Mouse (Mus musculus) forebrain, embryonic 13.5 days (tissue): ENCODE measurements around the gene Parn. TPM values are rescaled to one million over a fixed set of nuclear protein-coding genes. Genes with fewer than 3 reads are reported as not detected.

Source experiments
- ATAC-seq: fragments of 200-750 bp; cut with Nextera tagmentation; 2 replicates; pipeline ENCODE4 v1.8.0; 2017
- H3K27ac ChIP-seq: fragments of 300-500 bp; sonication (generic); 2 replicates; pipeline ENCODE4 v1.5.1; 2015; ENCODE audit warnings: inconsistent platforms, mild to moderate bottlenecking, moderate library complexity
- H3K27me3 ChIP-seq: fragments of 300-500 bp; sonication (generic); 2 replicates; pipeline ENCODE4 v1.6.1; 2015; ENCODE audit warnings: mild to moderate bottlenecking, inconsistent platforms
- H3K36me3 ChIP-seq: fragments of 300-500 bp; sonication (generic); 2 replicates; pipeline ENCODE4 v1.6.1; 2015; ENCODE audit warnings: mild to moderate bottlenecking, inconsistent platforms; ENCODE audit not compliant: poor library complexity, severe bottlenecking
- H3K4me1 ChIP-seq: fragments of 300-500 bp; sonication (generic); 2 replicates; pipeline ENCODE4 v1.6.1; 2015; ENCODE audit warnings: inconsistent platforms
- H3K4me2 ChIP-seq: fragments of 300-500 bp; sonication (generic); 2 replicates; pipeline ENCODE4 v1.6.1; 2015; ENCODE audit warnings: inconsistent platforms, mild to moderate bottlenecking, moderate library complexity
- H3K4me3 ChIP-seq: fragments of 300-500 bp; sonication (generic); 2 replicates; pipeline ENCODE4 v1.5.1; 2015; ENCODE audit warnings: mild to moderate bottlenecking, inconsistent platforms
- H3K9ac ChIP-seq: fragments of 300-500 bp; sonication (generic); 2 replicates; pipeline ENCODE4 v1.6.1; 2015; ENCODE audit warnings: mild to moderate bottlenecking, inconsistent platforms
- H3K9me3 ChIP-seq: fragments of 300-500 bp; sonication (generic); replicated peaks from 2 replicates; pipeline ENCODE4 v1.6.1; 2016; ENCODE audit warnings: inconsistent platforms
- WGBS: fragments of 180-500 bp; shearing (Covaris S2); methylation state at CpG from one replicate; pipeline ENCODE4 v1.1.7; 2015; 5-methylcytosine and 5-hydroxymethylcytosine counted together
- polyA plus RNA-seq: library from polyadenylated mRNA; unstranded; fragments of >200 nt; fragmentation: Nextera tagmentation; extraction: Ambion mirVana; gene quantifications from 2 replicates; pipeline ENCODE4 v1.2.1, GENCODE M21; 2015

Parn gene
- polyA plus RNA-seq, 1 experiment from 2014 or later: 39.5 TPM

- no peak overlapping the region for H3K27ac ChIP-seq
- WGBS: 91% methylated on average over 3 of the region's 3 CpGs
- H3K4me1 ChIP-seq: no peaks in the 10 kb centered on the region
- H3K9ac ChIP-seq: no peak overlapping the region
- H3K9me3 ChIP-seq: no peaks in the 10 kb centered on the region
- ATAC-seq: no peak
- H3K4me2 ChIP-seq: no peak overlapping the region
- no peak overlapping the region for H3K4me3 ChIP-seq
- no peaks in the 10 kb centered on the region for H3K27me3 ChIP-seq
- peaks cover 12% of the 10 kb centered on the region for H3K36me3 ChIP-seq
Observed at GRCm38 (mm10) chr16:13580784-13581183, 87.2 kb downstream of the Parn start.

- Histone ChIP-seq H3K4me2 (no peak overlapping the region), H3K4me3 (no peak overlapping the region), H3K9me3 (no peaks in the 10 kb centered on the region), H3K4me1 (no peaks in the 10 kb centered on the region), H3K9ac (no peak overlapping the region), H3K36me3 (peaks cover 10% of the 10 kb centered on the region), H3K27ac (no peak overlapping the region), H3K27me3 (no peaks in the 10 kb centered on the region)
- no peak for ATAC-seq
- WGBS: 67% methylated on average over 1 of the region's 1 CpGs
Observed at GRCm38 (mm10) chr16:13580016-13580415, 88.0 kb downstream of the Parn start.

- no peaks in the 10 kb centered on the region for H3K27me3 ChIP-seq
- H3K4me1 ChIP-seq: no peaks in the 10 kb centered on the region
- no peak overlapping the region for H3K4me2 ChIP-seq
- 81% methylated on average over 4 of the region's 4 CpGs for WGBS
- H3K36me3 ChIP-seq: no peaks in the 10 kb centered on the region
- ATAC-seq: no peak
- no peak overlapping the region for H3K4me3 ChIP-seq
- H3K27ac ChIP-seq: no peak overlapping the region
- no peak overlapping the region for H3K9ac ChIP-seq
- H3K9me3 ChIP-seq: no peaks in the 10 kb centered on the region
Observed at GRCm38 (mm10) chr16:13575306-13575705, 92.7 kb downstream of the Parn start.

- Histone ChIP-seq H3K9ac (no peak overlapping the region), H3K36me3 (no peaks in the 10 kb centered on the region), H3K9me3 (no peaks in the 10 kb centered on the region), H3K27ac (no peak overlapping the region), H3K27me3 (no peaks in the 10 kb centered on the region), H3K4me3 (no peak overlapping the region), H3K4me1 (no peaks in the 10 kb centered on the region), H3K4me2 (no peak overlapping the region)
- 95% methylated on average over 2 of the region's 2 CpGs for WGBS
- no peak for ATAC-seq
Observed at GRCm38 (mm10) chr16:13568280-13568679, 99.7 kb downstream of the Parn start.

- H3K27ac ChIP-seq: no peak overlapping the region
- H3K9me3 ChIP-seq: no peaks in the 10 kb centered on the region
Observed at GRCm38 (mm10) chr16:13567614-13568013, 100.4 kb downstream of the Parn start.

GRCm38 (mm10) chr16:13566351-13566750 lies 101.6 kb downstream of the Parn start:
- H3K4me3 ChIP-seq: no peak overlapping the region
- H3K4me1 ChIP-seq: no peaks in the 10 kb centered on the region
- H3K9me3 ChIP-seq: no peaks in the 10 kb centered on the region
- H3K9ac ChIP-seq: no peak overlapping the region
- ATAC-seq: no peak
- H3K27ac ChIP-seq: no peak overlapping the region
- no peaks in the 10 kb centered on the region for H3K36me3 ChIP-seq
- no peak overlapping the region for H3K4me2 ChIP-seq
- no peaks in the 10 kb centered on the region for H3K27me3 ChIP-seq
- WGBS: 78% methylated on average over 6 of the region's 6 CpGs

More at GRCm38 (mm10) chr16:13567614-13568013, 100.4 kb downstream of the Parn start:
- no peaks in the 10 kb centered on the region for H3K36me3 ChIP-seq
- ATAC-seq: no peak
- H3K4me3 ChIP-seq: no peak overlapping the region
- whole genome bisulfite sequencing: 89% methylated on average over 1 of the region's 1 CpGs
- H3K27me3 ChIP-seq: no peaks in the 10 kb centered on the region
- no peaks in the 10 kb centered on the region for H3K4me1 ChIP-seq
- no peak overlapping the region for H3K9ac ChIP-seq
- H3K4me2 ChIP-seq: no peak overlapping the region

- H3K27ac ChIP-seq: no peak overlapping the region
- H3K4me1 ChIP-seq: no peaks in the 10 kb centered on the region
- WGBS: 90% methylated on average over 5 of the region's 5 CpGs
- no peak overlapping the region for H3K4me2 ChIP-seq
- no peak overlapping the region for H3K9ac ChIP-seq
- no peak for ATAC-seq
- no peak overlapping the region for H3K4me3 ChIP-seq
- no peaks in the 10 kb centered on the region for H3K27me3 ChIP-seq
- H3K9me3 ChIP-seq: no peaks in the 10 kb centered on the region
- H3K36me3 ChIP-seq: no peaks in the 10 kb centered on the region
Observed at GRCm38 (mm10) chr16:13565291-13565690, 102.7 kb downstream of the Parn start.

GRCm38 (mm10) chr16:13557784-13558183 lies 110.2 kb downstream of the Parn start:
- Histone ChIP-seq H3K4me1 (no peaks in the 10 kb centered on the region), H3K4me2 (no peak overlapping the region), H3K27ac (no peak overlapping the region), H3K9me3 (no peaks in the 10 kb centered on the region), H3K4me3 (no peak overlapping the region), H3K9ac (no peak overlapping the region), H3K36me3 (no peaks in the 10 kb centered on the region), H3K27me3 (no peaks in the 10 kb centered on the region)
- WGBS: 40% methylated on average over 2 of the region's 2 CpGs
- no peak for ATAC-seq

GRCm38 (mm10) chr16:13556954-13557470 lies 111.0 kb downstream of the Parn start:
- Histone ChIP-seq H3K4me3 (no peak overlapping the region), H3K27ac (no peak overlapping the region), H3K9me3 (no peaks in the 10 kb centered on the region), H3K36me3 (no peaks in the 10 kb centered on the region), H3K27me3 (no peaks in the 10 kb centered on the region), H3K4me2 (no peak overlapping the region), H3K9ac (no peak overlapping the region), H3K4me1 (no peaks in the 10 kb centered on the region)
- 0 out of 2 replicates have a peak, but pooled peaks have one; percentile 24 for ATAC-seq
- WGBS: 82% methylated on average over 9 of the region's 9 CpGs

GRCm38 (mm10) chr16:13556446-13556845 lies 111.5 kb downstream of the Parn start:
- H3K36me3 ChIP-seq: no peaks in the 10 kb centered on the region
- no peak overlapping the region for H3K9ac ChIP-seq
- no peak for ATAC-seq
- no peaks in the 10 kb centered on the region for H3K27me3 ChIP-seq
- H3K4me1 ChIP-seq: no peaks in the 10 kb centered on the region
- no peak overlapping the region for H3K4me2 ChIP-seq
- no peak overlapping the region for H3K4me3 ChIP-seq
- H3K27ac ChIP-seq: no peak overlapping the region
- 95% methylated on average over 7 of the region's 7 CpGs for WGBS
- H3K9me3 ChIP-seq: no peaks in the 10 kb centered on the region

GRCm38 (mm10) chr16:13550667-13551066 lies 117.3 kb downstream of the Parn start:
- H3K4me1 ChIP-seq: no peaks in the 10 kb centered on the region
- WGBS: 95% methylated on average over 3 of the region's 3 CpGs
- H3K4me3 ChIP-seq: no peak overlapping the region
- H3K4me2 ChIP-seq: no peak overlapping the region
- no peak for ATAC-seq
- peaks cover 14% of the 10 kb centered on the region for H3K9me3 ChIP-seq
- no peaks in the 10 kb centered on the region for H3K27me3 ChIP-seq
- no peak overlapping the region for H3K27ac ChIP-seq
- H3K36me3 ChIP-seq: peaks cover 21% of the 10 kb centered on the region
- no peak overlapping the region for H3K9ac ChIP-seq

GRCm38 (mm10) chr16:13549976-13550375 lies 118.0 kb downstream of the Parn start:
- ATAC-seq: no peak
- H3K27ac ChIP-seq: no peak overlapping the region
- no peak overlapping the region for H3K4me2 ChIP-seq
- no peak overlapping the region for H3K4me3 ChIP-seq
- 86% methylated on average over 2 of the region's 2 CpGs for WGBS
- no peaks in the 10 kb centered on the region for H3K4me1 ChIP-seq
- peaks cover 26% of the 10 kb centered on the region for H3K36me3 ChIP-seq
- H3K9ac ChIP-seq: no peak overlapping the region
- no peaks in the 10 kb centered on the region for H3K27me3 ChIP-seq
- H3K9me3 ChIP-seq: peaks cover 21% of the 10 kb centered on the region

- Histone ChIP-seq H3K4me3 (no peak overlapping the region), H3K9ac (no peak overlapping the region), H3K4me1 (peaks cover 13% of the 10 kb centered on the region; the same call in 1 of the 2 replicates), H3K36me3 (peaks cover 25% of the 10 kb centered on the region), H3K27ac (no peak overlapping the region), H3K4me2 (no peak overlapping the region), H3K27me3 (no peaks in the 10 kb centered on the region), H3K9me3 (peaks cover 20% of the 10 kb centered on the region)
- no peak for ATAC-seq
- WGBS: 82% methylated on average over 4 of the region's 4 CpGs
Observed at GRCm38 (mm10) chr16:13541816-13542215, 126.2 kb downstream of the Parn start.
